Mouse (Mus musculus) embryo, embryonic 10.5 days (tissue): ENCODE data around the gene Tulp3.

Source experiments
- DNase-seq: peaks from one replicate; pipeline ENCODE4 v3.0.0-alpha.2; 2015; ENCODE audit warnings: low spot score

The Tulp3 gene

DNA sequence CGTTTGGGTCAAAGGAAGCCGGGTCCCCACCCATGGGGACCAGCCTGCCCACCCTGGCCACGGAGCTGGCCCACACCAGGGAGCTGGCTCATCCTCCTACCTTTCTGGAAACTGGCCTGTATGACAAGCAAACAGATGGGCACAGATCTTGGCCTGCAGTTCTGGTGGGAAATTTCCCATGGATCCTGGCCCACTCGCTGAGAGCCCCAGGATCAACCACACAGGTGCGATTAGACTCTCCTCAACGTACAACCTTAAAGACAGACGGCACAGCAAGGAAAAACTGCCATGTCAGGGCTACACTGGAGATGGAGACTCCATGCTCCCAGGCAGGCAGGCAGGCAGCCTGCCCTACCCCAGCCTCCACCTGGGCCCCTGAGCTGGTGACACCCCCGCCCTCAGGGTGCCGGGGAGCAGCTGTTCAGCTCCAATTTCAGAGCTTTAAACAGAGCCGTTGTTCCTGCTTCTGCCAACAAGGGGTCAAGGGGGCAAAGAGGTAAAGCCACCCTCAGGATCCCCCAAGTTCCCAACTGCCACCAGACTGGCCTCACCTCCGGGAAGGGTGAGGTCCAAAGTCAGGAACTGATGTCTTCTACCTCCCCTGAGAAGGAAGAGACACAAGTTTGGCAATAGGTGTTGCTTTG lies 58.8 kb downstream of the Tulp3 start:
- DNase-seq: no peak

DNA sequence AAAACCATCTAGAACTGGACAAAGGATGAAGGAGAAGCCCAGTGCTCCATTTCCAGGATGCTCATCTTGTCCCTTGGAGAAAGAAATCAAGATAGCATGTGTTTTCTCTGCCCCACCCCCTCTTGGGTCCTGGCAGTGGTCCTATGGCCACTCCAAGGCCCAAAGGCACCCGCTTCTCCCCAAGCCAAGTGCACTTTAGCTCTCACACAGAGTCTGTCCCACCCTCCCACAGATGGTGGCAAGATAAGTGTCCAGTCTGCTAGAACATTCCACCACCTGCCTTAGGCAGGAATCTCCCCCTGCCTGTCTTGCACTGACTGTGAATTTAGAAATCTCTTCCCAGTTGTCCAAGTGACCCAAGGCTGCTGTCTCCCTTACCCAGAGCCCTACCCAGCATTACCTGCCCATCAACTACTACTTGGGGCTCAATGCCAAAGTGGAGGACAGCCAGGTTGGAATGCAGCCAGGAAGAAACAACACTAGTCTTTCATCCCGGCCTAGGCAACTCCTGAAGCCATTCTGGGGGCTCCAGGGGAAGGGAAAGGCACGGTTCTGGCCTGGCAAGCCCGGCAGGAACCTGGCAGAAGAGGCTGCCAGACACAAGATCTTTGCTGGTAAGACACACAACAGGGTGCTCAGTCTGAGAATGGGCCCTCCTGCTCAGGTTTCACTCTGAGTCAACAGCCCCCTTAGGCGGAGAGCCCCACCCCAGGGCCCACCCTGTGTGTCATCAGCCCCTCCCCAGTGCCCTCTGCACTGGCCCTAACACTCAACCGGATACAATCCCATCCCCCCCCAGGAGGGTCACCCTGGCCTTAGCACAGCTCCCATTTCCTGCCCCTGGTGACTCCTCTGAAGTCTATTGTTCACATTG lies 59.5 kb downstream of the Tulp3 start:
- no peak for DNase-seq

DNA sequence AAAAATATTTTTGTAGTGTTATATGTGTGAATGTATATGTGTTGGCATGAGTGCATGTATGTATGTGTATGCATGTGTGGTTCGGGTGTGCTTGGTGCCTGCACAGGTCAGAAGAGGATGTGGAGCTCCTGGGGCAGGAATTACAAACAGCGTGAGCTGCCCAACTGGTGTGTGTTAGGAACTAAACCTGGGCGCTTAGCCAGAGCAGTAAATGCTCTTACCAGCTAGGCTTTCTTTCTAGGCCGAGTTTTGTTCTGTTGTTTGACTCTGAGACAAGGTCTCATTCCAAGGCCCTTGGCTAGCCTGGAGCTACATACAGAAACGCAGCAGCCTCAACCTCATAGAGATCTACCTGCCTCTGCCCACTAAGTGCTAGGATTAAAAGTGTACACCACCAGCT lies 64.4 kb downstream of the Tulp3 start:
- DNase-seq: no peak

DNA sequence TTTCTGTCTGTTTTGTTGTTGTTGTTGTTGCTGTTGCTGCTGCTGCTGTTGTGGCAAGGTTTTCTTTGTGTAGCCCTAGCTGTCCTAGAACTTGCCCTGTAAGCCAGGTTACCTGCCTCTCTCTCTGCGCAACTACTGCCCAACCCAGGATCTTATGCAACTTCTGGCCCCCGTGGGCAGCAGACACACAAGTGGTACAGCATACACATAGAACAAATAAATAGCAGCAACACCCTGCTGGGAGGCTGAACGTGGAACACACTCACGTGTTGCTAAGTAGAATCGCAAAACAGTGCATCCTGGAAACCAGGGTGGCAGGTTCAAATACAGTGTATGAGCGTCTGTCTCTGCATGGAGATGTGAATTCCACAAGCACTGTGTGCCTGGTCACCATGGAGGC lies 67.0 kb downstream of the Tulp3 start:
- DNase-seq: no peak

DNA sequence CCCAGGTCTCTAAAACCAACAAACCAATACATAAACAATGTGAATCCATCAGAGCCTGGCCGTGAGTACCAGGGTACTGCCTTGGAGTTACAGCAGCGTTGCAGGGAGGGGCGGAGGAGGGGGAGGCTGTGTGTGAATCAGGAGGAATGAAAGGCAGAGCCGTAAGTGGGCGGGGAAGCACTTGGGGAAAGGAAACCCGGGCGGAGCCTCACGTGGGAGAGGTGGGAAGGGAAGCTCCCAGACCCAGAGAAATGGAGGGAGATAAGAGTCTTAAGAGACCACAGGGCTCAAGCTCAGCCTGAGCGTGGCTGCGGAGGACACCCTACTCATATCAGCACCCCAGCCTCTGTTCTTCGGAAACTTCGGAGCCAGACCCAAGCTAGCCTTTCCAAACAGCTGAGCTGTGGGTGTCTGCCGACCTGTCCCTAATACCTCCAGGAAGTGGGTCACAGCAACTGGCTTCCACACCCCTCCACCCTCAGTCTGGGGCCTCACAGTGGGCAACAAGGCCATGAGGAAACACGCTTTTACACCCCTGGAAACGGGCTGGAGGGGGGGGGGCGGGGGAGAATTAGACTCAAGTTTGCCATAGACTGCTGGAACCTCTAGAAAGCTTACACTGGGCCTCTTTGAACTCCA lies 69.7 kb downstream of the Tulp3 start:
- peak; percentile 83 for DNase-seq

DNA sequence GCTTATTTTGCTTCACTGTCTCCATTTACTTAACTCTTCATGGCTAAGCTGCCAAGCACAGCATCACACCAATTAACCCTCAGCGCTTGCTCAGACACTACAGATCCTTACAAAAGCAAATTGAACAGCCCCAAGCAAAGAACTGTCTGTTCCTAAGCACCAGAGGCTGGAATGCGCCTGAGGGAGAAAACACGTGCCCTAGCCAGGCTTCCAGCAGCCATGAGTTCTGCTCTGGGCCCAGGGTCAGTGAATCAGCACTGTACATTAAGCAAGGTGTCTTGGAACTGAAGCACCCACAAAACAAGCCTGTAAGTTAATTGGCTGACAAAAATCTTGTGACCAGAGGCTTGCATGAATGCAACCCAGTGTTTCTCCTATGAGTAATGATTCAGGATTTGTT lies 73.5 kb downstream of the Tulp3 start:
- peak; percentile 71 for DNase-seq

DNA sequence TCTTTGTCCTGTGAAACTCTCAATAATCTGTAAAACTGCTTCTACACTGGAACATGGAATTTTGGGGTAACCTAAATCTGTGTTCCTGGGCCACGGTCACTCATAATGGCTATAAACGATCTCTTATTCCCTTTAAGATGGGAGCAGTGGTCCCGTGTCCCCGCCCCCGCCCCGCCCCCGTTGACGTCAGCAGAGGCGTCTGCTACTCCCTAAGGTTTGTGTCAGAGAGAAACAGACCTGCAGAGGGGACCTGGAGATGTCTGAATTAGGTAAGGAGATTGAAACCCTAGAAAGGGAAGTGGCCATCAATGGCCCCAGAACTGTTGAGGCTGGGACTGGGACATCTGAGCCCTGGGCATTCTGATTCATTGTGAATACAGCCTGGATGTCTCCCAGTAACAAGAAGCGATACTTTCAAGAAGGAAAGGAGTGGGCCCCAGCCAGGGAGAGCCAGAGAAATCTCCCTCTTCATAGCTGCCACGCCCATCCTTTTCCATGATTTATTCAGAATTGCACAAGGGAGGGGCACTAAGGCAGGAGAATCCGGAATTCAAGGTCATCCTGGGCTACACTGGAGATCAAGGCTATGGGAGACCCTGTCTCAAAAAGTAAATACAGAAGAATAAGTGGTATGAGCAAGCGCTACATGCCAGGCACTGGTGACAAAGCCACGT lies 75.0 kb downstream of the Tulp3 start:
- DNase-seq: no peak

DNA sequence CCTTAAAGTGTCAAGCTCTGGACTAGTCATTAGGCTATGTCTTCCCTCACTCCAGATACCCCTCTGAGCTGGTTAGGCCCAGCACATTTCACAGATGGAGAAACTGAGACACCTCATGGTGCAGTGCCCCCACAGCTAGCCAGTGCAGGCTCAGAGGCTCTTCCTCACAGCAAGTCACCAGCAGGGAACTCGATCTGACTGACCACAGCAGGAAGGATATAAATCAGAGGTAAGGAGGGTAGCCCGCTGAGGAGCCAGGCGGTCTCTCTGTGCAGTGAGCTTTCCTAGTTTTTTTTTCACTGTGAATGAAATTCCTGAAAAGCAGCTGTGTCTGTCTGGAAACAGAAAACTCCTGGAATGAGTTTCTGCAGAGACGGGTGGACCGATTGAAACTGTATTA lies 76.0 kb downstream of the Tulp3 start:
- DNase-seq: peak; percentile 31

DNA sequence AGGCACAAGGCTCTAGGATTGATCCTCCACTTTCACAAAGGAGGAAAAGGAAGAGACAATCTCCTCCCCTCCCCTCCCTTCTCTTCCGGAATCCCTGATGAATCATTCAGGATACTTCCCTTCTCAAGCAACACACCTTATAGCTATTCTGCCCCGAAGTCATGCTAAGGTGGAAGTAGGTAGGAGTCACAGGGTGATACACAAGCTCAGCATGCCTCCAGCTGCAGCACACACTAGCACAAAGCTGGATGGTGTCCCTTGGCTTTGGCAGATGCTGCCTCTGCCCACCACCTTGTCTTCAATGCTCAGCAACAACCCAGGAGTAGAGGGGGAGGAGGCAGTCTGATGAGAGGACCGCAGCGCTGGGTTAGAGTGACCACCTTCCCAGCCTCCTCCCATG lies 76.6 kb downstream of the Tulp3 start:
- no peak for DNase-seq

DNA sequence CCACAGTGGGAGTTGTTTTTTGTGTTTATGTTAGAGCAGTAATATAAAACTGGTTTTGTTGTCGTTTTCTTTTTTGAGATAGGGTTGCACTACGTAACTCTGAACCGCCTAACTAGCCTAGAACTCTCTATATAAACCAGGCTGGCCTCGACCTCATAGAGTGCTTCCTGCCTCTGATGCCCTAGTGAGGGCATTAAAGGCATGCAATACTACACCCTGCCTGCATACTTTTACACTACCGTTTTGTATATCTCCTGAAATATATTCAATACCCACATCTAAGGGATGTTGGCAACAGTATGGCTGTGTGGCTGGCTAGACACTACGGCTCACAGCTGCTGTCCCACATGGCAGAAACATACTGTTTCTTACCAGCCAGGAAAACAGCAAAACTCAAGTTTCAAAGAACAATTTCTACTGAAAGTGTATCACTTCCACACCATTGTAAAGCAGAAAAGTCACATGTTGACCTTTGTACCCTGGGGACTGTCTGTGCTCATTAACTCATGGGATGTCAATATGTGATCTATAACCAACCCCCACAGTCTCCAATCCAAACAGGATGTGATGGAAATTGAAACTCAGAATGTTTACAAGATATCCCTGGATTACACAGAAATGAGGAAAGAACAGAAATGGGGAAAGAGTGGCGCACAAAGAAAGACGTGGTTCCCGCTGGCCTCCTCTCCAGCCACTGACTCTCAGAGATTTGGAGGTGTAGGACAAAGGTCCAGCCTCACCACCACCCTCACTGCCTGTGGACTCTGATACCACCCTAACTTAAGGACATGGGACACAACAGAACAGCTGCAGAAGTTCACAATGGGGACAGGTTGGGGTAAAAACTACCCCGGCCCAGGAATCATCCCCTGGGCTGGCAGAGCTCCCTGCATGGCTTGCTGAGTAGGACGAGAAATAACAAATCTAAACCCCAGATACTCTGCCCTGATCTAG lies 78.2 kb downstream of the Tulp3 start:
- peak; percentile 40 for DNase-seq

DNA sequence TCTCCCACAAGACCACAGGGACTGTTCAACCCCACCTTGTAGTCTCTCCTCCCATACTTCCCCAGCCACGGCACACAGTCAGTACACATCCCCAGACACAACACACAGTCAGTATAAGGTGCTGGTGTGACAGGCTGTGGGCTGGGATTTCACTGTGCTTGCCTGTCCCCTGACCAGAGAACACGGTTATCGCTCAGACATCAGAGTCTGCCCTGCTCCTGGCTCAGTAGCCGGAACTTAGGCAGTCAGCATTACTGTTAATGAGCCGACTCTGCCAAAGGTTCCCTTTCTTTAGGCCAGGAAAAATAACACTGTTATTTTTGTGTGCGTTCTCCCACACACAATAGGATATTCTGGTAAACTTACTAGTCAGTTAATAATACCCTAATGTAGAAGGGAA lies 79.3 kb downstream of the Tulp3 start:
- DNase-seq: no peak

DNA sequence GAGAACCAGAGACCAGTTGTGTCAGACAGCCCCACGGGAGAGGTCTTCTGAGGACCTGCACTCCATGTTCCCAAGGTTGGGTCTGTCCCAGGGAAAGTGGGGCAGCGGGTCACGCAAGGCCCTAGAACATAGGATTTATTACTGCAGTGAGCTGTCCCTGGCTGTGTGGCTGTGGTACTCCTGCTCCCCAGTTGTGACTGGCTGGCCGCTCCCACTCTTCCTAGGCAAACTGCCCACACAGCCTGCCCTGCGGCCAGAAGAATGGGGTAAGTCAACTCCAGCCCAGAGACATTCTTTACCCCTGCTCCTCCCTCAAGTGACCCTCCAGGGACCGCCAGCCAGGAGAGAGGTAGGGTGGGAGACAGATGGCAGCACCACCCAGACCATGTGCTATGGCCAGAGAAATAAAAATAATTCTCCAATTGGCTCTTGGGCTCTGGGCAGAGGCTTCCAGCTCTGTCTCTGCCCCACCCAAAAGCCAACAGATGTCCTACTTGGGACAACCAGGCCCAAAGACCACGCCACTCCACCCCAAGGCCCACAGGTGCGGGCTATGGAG lies 80.1 kb downstream of the Tulp3 start:
- DNase-seq: no peak

DNA sequence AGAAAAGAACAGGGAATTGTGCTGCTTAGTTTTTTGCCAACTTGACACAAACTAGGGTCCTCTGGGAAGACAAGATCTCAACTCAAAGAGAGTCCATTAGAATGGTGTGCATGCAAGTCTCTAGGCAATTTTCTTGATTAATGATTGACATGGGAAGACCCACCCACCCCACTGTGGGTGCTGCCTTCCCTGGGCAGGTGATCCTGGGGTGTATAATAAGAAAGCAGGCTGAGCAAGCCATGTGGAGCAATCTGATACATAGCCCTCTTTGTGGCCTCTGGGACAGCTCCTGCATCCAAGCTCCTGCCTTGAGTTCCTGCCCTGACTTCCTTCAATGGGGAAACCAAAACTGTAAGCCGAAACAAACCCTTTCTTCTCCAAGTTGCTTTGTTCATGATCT lies 82.1 kb downstream of the Tulp3 start:
- no peak for DNase-seq

DNA sequence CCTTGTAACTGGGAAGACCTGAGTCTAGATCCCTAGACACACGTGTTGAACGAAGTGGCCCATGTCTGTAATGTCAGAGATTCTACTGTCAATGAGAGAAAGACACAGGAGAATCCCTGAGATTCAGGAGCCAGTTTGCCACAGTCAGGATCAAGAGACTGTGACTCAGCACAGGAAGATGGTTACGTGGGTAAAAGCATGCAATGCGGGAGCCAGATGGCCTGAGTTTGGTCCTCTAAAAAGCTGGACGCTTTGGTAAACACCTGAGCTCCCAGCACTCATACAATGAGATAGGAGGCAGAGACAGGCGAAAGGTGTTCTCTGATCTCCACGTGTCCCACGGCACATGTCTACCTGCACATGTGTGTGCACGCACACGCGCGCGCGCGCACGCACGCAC lies 82.9 kb downstream of the Tulp3 start:
- DNase-seq: no peak
